Mouse (Mus musculus) stomach, embryonic 16.5 days (tissue): ENCODE results near the gene Cavin1. TPM values are rescaled to one million over a fixed set of nuclear protein-coding genes. Genes with fewer than 3 reads are reported as not detected.
A peak's percentile ranks its signal among the peaks of the same experiment; 100 is the strongest.

Source experiments
- ATAC-seq: fragments of 200-750 bp; cut with Nextera tagmentation; 2 replicates; pipeline ENCODE4 v1.8.0; 2017; ENCODE audit warnings: moderate number of reproducible peaks, moderate TSS enrichment; ENCODE audit not compliant: insufficient read depth, low FRiP score
- H3K27ac ChIP-seq: fragments of 300-500 bp; sonication (generic); 2 replicates; pipeline ENCODE4 v1.5.1; 2014; ENCODE audit warnings: low read length
- H3K27me3 ChIP-seq: fragments of 300-500 bp; sonication (generic); 2 replicates; pipeline ENCODE4 v1.6.1; 2014; ENCODE audit warnings: low read length, control low read depth, mixed read lengths; ENCODE audit not compliant: control insufficient read depth, insufficient read depth
- H3K36me3 ChIP-seq: fragments of 300-500 bp; sonication (generic); 2 replicates; pipeline ENCODE4 v1.6.1; 2014; ENCODE audit warnings: low read length; ENCODE audit not compliant: control insufficient read depth, insufficient read depth
- H3K4me1 ChIP-seq: fragments of 300-500 bp; sonication (generic); 2 replicates; pipeline ENCODE4 v1.6.1; 2014; ENCODE audit warnings: low read length, control low read depth, mixed read lengths; ENCODE audit not compliant: control insufficient read depth, insufficient read depth
- H3K4me2 ChIP-seq: fragments of 300-500 bp; sonication (generic); 2 replicates; pipeline ENCODE4 v1.6.1; 2014; ENCODE audit warnings: low read depth, low read length, mixed read lengths
- H3K4me3 ChIP-seq: fragments of 300-500 bp; sonication (generic); replicated peaks from 2 replicates; pipeline ENCODE4 v1.5.1; 2014; ENCODE audit warnings: mild to moderate bottlenecking, low read length
- H3K9ac ChIP-seq: fragments of 300-500 bp; sonication (generic); 2 replicates; pipeline ENCODE4 v1.6.1; 2014; ENCODE audit warnings: low read length
- H3K9me3 ChIP-seq: fragments of 300-500 bp; sonication (generic); replicated peaks from 2 replicates; pipeline ENCODE4 v1.6.1; 2016; ENCODE audit warnings: low read length, control low read depth; ENCODE audit not compliant: control insufficient read depth
- WGBS: fragments of 180-500 bp; shearing (Covaris S2); extraction: QIAGEN DNeasy Blood & Tissue Kit; methylation state at CpG from one replicate; pipeline ENCODE4 v1.1.7; 2014; 5-methylcytosine and 5-hydroxymethylcytosine counted together
- polyA plus RNA-seq: library from polyadenylated mRNA; unstranded; fragments of >200 nt; fragmentation: Nextera tagmentation; extraction: Ambion mirVana; gene quantifications from 2 replicates; pipeline ENCODE4 v1.2.1, GENCODE M21; 2015

The Cavin1 gene
- polyA plus RNA-seq, 1 experiment from 2014 or later = 381 TPM

- Histone ChIP-seq H3K9ac (no peak overlapping the region), H3K27ac (no peak overlapping the region), H3K36me3 (no peaks in the 10 kb centered on the region), H3K4me2 (peak overlapping the region; percentile 67; the same call in 1 of the 2 replicates), H3K9me3 (no peaks in the 10 kb centered on the region), H3K4me1 (peaks cover 16% of the 10 kb centered on the region), H3K27me3 (no peaks in the 10 kb centered on the region), H3K4me3 (no peak overlapping the region)
- WGBS = 64% methylated on average over 4 of the region's 4 CpGs
- no peak for ATAC-seq
These were observed 33.4 kb downstream of the Cavin1 start for GRCm38 (mm10) chr11:100937295-100937694.

- Histone ChIP-seq H3K4me1 (peaks cover 28% of the 10 kb centered on the region), H3K27ac (peak overlapping the region; percentile 59), H3K4me2 (no peak overlapping the region), H3K27me3 (no peaks in the 10 kb centered on the region), H3K36me3 (no peaks in the 10 kb centered on the region), H3K4me3 (no peak overlapping the region), H3K9ac (no peak overlapping the region), H3K9me3 (no peaks in the 10 kb centered on the region)
- WGBS = 71% methylated on average over 8 of the region's 8 CpGs
- no peak for ATAC-seq
These were observed 35.0 kb downstream of the Cavin1 start for GRCm38 (mm10) chr11:100935373-100936355.

DNA sequence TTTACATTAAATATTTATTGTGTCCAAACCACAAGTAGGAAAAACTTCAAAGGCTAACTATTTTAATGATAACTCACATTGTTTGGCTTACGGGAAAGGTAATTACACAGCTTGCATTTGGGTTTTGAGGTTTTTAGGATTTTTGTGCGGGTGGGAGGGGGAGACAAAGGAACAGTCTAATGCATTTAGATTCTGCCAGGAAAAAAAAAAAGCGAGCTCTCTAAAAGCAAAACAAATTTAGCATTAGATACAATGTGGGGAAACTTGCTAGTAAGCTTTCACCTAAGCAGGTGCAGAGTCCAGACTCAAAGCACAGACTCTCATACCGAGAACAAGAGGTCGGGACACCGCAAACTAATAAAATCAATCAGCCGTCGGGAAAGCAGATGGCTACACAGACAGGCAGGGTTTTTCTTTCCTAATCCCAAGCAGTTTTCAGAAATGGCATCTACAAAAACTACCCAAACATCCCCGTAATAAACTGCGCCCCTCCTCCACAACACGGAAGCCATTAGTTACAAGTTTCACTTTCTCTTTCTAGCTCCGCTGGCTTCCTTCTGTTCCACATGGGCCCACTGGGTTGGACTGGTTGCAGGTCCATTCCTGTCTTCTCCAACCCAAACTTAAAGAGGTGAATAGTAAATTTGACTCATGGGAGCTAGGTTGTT, 39.3 kb downstream of the Cavin1 start:
- H3K4me1 ChIP-seq = peaks cover 19% of the 10 kb centered on the region
- H3K36me3 ChIP-seq = no peaks in the 10 kb centered on the region
- H3K4me2 ChIP-seq = peak overlapping the region; percentile 52
- ATAC-seq = no peak
- peak overlapping the region; percentile 73 for H3K27ac ChIP-seq
- no peaks in the 10 kb centered on the region for H3K9me3 ChIP-seq
- H3K9ac ChIP-seq = peak overlapping the region; percentile 67
- H3K27me3 ChIP-seq = no peaks in the 10 kb centered on the region
- peak overlapping the region; percentile 45 for H3K4me3 ChIP-seq
- 32% methylated on average over 12 of the region's 12 CpGs for WGBS

DNA sequence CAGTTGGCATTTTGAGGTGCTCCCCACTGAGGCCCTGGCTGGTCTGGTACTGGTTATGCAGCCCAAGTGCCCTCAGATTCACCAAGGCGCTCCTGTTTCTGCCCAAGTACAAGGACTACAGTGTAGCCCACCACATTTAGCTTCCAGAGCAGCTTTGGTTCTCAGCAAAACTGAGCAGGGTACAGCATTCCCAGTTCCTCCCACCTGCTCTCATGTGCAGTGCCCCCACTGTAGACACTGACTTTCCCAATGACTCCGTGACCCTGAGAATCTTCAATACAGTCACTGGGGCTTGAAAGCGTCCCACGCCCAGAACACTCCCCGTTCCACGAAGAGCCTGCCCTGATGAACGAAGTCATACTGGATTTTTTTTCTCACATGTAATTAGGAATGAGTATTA, 40.1 kb downstream of the Cavin1 start:
- H3K27me3 ChIP-seq = no peaks in the 10 kb centered on the region
- no peak overlapping the region for H3K4me2 ChIP-seq
- no peaks in the 10 kb centered on the region for H3K36me3 ChIP-seq
- no peak overlapping the region for H3K27ac ChIP-seq
- WGBS = 62% methylated on average over 7 of the region's 7 CpGs
- 0 out of 2 replicates have a peak overlapping the region, but pooled peaks have one; percentile 10 for H3K9ac ChIP-seq
- no peaks in the 10 kb centered on the region for H3K9me3 ChIP-seq
- H3K4me3 ChIP-seq = no peak overlapping the region
- ATAC-seq = no peak
- H3K4me1 ChIP-seq = peaks cover 18% of the 10 kb centered on the region

DNA sequence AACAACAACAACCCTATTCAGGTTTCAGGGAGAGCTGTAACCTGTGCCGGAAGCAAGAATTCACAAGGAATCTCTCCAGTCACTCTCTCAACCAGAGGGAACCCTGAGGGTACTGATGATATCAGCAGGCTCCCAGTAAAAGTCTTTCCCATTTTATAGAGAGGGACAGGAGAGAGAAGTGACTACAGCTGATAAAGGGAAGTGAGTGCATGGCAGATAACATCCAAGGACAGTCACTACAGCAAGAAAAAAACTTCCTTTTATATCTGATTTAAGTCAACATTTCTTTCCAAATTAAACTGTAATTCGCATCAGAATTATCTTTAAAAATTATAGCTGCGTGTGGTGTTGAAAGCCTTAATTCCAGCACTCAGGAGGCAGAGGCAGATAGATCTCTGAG, 43.3 kb downstream of the Cavin1 start:
- no peak for ATAC-seq
- Histone ChIP-seq H3K4me2 (no peak overlapping the region), H3K4me3 (no peak overlapping the region), H3K9me3 (no peaks in the 10 kb centered on the region), H3K27ac (no peak overlapping the region), H3K4me1 (peaks cover 17% of the 10 kb centered on the region), H3K27me3 (no peaks in the 10 kb centered on the region), H3K36me3 (no peaks in the 10 kb centered on the region), H3K9ac (no peak overlapping the region)
- 87% methylated on average over 3 of the region's 3 CpGs for WGBS

DNA sequence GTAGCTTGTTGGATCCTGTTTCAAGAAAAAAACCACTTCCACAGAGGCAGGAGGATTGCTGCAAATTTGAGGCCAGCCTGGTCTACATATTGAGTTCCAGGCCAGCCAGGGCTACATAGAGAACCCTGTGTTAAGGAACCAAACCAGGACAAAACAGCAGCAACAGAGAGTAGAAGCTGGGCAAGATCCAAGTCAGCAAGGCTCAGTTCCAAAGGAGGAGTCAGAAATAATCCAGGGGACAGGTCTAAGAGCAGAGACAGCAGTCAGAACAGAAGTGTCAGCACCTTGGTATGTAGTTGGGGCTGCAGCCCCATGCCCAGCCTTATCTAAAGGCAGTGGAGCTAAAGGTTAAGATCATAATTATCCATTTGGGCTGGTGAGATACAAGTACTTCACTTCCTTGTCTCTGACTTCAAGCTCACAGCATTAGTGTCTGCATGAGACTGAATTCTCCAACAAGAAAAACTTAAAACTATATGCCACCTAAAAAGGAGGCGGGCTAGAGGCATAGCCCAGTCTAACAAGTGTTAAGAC, 46.2 kb downstream of the Cavin1 start:
- 86% methylated on average over 1 of the region's 1 CpGs for WGBS
- Histone ChIP-seq H3K4me1 (0 out of 2 replicates have a peak, but pooled peaks cover 2% of the 10 kb centered on the region), H3K36me3 (no peaks in the 10 kb centered on the region), H3K27ac (no peak overlapping the region), H3K4me2 (no peak overlapping the region), H3K9ac (no peak overlapping the region), H3K4me3 (no peak overlapping the region), H3K27me3 (no peaks in the 10 kb centered on the region), H3K9me3 (no peaks in the 10 kb centered on the region)
- peak; percentile 37; the same call in 1 of the 2 replicates for ATAC-seq

- no peaks in the 10 kb centered on the region for H3K9me3 ChIP-seq
These were observed 49.6 kb downstream of the Cavin1 start for GRCm38 (mm10) chr11:100920887-100921624.

GRCm38 (mm10) chr11:100918007-100918406, 52.7 kb downstream of the Cavin1 start:
- no peaks in the 10 kb centered on the region for H3K9me3 ChIP-seq
- H3K4me2 ChIP-seq = no peak overlapping the region
- no peak overlapping the region for H3K4me3 ChIP-seq
- WGBS = 88% methylated on average over 5 of the region's 5 CpGs
- no peak overlapping the region for H3K9ac ChIP-seq
- H3K4me1 ChIP-seq = peaks cover 4% of the 10 kb centered on the region
- no peak for ATAC-seq
- no peak overlapping the region for H3K27ac ChIP-seq
- no peaks in the 10 kb centered on the region for H3K36me3 ChIP-seq
- no peaks in the 10 kb centered on the region for H3K27me3 ChIP-seq

More at GRCm38 (mm10) chr11:100920887-100921624, 49.6 kb downstream of the Cavin1 start:
- Histone ChIP-seq H3K4me1 (0 out of 2 replicates have a peak, but pooled peaks cover 2% of the 10 kb centered on the region), H3K9ac (no peak overlapping the region), H3K4me3 (no peak overlapping the region), H3K27me3 (no peaks in the 10 kb centered on the region), H3K4me2 (no peak overlapping the region), H3K27ac (no peak overlapping the region), H3K36me3 (no peaks in the 10 kb centered on the region)
- no peak for ATAC-seq
- 90% methylated on average over 4 of the region's 4 CpGs for WGBS
